Mouse (Mus musculus) limb, embryonic 11.5 days (tissue): ENCODE measurements around the gene Phactr1. TPM values are rescaled to one million over a fixed set of nuclear protein-coding genes. Genes with fewer than 3 reads are reported as not detected.

Experiments
- ATAC-seq: fragments of 200-750 bp; cut with Nextera tagmentation; 2 replicates; pipeline ENCODE4 v1.8.0; 2017; ENCODE audit warnings: low read depth; ENCODE audit not compliant: insufficient number of reproducible peaks, low FRiP score, low TSS enrichment
- DNase-seq: peaks from one replicate; pipeline ENCODE4 v3.0.0-alpha.2; 2015; ENCODE audit warnings: low spot score
- H3K27ac ChIP-seq: fragments of 300-500 bp; sonication (generic); replicated peaks from 2 replicates; pipeline ENCODE4 v1.5.1; 2014; ENCODE audit warnings: low read depth, mild to moderate bottlenecking, low read length
- H3K27me3 ChIP-seq: fragments of 300-500 bp; sonication (generic); 2 replicates; pipeline ENCODE4 v1.6.1; 2014; ENCODE audit warnings: mild to moderate bottlenecking, low read length, mixed read lengths; ENCODE audit not compliant: control insufficient read depth, insufficient read depth
- H3K36me3 ChIP-seq: fragments of 300-500 bp; sonication (generic); 2 replicates; pipeline ENCODE4 v1.6.1; 2014; ENCODE audit warnings: mild to moderate bottlenecking, low read length, moderate library complexity, mixed read lengths; ENCODE audit not compliant: control insufficient read depth, insufficient read depth
- H3K4me1 ChIP-seq: fragments of 300-500 bp; sonication (generic); 2 replicates; pipeline ENCODE4 v1.6.1; 2014; ENCODE audit warnings: low read length, mixed read lengths; ENCODE audit not compliant: control insufficient read depth, insufficient read depth
- H3K4me2 ChIP-seq: fragments of 300-500 bp; sonication (generic); 2 replicates; pipeline ENCODE4 v1.6.1; 2014; ENCODE audit warnings: low read depth, mild to moderate bottlenecking, moderate library complexity; ENCODE audit not compliant: severe bottlenecking
- H3K4me3 ChIP-seq: fragments of 300-500 bp; sonication (generic); 2 replicates; pipeline ENCODE4 v1.5.1; 2014; ENCODE audit warnings: low read depth, low read length
- H3K9ac ChIP-seq: fragments of 300-500 bp; sonication (generic); 2 replicates; pipeline ENCODE4 v1.6.1; 2014; ENCODE audit warnings: mild to moderate bottlenecking, low read length
- H3K9me3 ChIP-seq: fragments of 300-500 bp; sonication (generic); 2 replicates; pipeline ENCODE4 v1.6.1; 2016; ENCODE audit warnings: low read length; ENCODE audit not compliant: control insufficient read depth
- WGBS: fragments of 180-500 bp; shearing (Covaris S2); extraction: QIAGEN DNeasy Blood & Tissue Kit; methylation state at CpG from one replicate; pipeline ENCODE4 v1.1.7; 2014; 5-methylcytosine and 5-hydroxymethylcytosine counted together
- polyA plus RNA-seq: library from polyadenylated mRNA; unstranded; fragments of >200 nt; fragmentation: Nextera tagmentation; extraction: Ambion mirVana; gene quantifications from 2 replicates; pipeline ENCODE4 v1.2.1, GENCODE M21; 2014

Gene Phactr1
- polyA plus RNA-seq, 1 experiment from 2014 or later = 5.4 TPM

DNA sequence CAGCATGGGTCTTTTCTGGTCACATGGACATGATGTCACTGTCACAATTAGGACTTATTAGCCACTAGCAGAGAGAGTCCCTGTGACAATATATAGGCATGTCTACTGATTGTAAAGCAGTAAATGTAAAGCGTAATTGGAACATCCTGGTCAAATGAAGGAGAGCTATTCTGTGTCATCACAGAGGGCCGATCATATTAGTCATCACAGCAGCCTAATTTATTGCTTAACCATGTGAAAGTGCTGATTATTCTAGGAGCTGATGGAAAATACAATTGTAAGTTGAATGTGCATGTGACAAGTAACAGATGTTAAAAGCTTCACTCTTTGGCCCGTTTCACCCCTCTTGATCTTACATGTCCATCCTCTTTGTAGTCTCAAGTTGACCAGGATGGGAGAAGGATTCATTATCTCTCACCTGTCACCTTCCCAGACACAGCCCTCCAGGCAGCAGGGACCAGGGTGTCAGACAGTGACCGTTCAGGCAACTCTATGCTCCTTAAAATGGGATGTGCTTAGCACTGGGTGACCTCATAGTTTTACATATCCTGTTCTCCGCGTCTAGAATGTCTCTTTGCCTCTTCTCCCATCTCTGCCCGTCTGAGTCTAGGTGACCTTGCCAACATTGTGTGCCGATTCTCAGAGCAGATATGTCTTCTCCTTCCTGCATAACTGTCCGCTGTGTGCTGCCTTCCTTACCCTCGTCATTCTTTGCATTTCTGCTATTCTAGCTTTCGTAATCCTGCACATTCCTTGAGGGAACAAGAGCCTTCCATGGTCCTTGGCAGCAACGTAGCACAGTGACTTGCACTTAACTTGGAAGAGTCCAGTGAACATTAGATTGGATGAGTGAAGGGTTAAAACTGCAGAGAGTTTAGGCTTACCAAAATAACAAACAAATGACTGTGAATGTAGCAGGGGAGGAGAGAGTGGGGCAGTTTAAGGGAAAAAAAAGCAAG, 209.4 kb downstream of the Phactr1 start:
- 80% methylated on average over 12 of the region's 12 CpGs for WGBS
- ATAC-seq = no peak
- no peak overlapping the region for H3K4me3 ChIP-seq
- H3K9ac ChIP-seq = no peak overlapping the region
- H3K4me2 ChIP-seq = no peak overlapping the region
- no peaks in the 10 kb centered on the region for H3K36me3 ChIP-seq
- no peaks in the 10 kb centered on the region for H3K27me3 ChIP-seq
- DNase-seq = no peak
- no peak overlapping the region for H3K27ac ChIP-seq
- no peaks in the 10 kb centered on the region for H3K4me1 ChIP-seq
- no peaks in the 10 kb centered on the region for H3K9me3 ChIP-seq

DNA sequence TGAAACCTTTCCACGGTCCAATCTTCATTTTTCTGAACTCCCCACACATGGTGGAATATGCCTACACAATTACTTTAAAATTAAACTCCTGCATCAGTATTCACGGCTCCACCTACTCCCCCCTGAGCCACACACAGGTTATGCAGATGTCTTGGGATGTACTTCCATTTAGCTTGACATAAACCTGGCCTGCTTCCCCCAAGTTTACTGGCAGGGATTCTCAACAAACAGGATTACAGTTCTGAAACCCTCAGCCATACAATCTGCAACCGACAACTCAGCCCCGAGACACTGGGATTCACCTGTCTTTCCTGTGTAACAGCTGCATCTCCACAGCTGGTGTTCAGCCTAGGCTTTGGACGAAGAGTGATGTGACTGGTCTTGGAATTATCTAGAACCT, 210.2 kb downstream of the Phactr1 start:
- ATAC-seq = no peak
- H3K9me3 ChIP-seq = no peaks in the 10 kb centered on the region
- no peaks in the 10 kb centered on the region for H3K4me1 ChIP-seq
- H3K36me3 ChIP-seq = no peaks in the 10 kb centered on the region
- no peak overlapping the region for H3K4me2 ChIP-seq
- WGBS = 78% methylated on average over 5 of the region's 5 CpGs
- no peak overlapping the region for H3K4me3 ChIP-seq
- DNase-seq = no peak
- no peaks in the 10 kb centered on the region for H3K27me3 ChIP-seq
- no peak overlapping the region for H3K9ac ChIP-seq
- H3K27ac ChIP-seq = no peak overlapping the region

DNA sequence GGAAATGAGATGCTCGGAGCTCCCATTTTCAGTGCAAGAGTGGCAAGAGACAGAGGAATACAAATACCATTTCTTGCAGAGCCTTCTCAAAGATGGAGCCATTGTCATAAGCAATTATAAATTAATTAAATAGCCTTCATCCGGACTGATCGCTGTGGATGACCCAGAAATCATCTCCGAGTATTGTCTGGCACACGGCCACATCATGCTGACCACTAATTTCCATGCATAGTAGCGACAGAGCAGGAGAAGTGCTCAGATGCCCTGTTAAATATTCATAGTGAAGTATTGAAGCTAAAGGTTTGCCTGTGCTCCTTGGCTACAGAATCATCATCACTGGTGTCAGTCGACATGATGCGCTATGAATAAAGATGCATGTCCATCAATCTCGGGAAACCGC, 213.6 kb downstream of the Phactr1 start:
- Histone ChIP-seq H3K4me3 (no peak overlapping the region), H3K9ac (no peak overlapping the region), H3K27ac (no peak overlapping the region), H3K4me2 (no peak overlapping the region), H3K36me3 (no peaks in the 10 kb centered on the region), H3K27me3 (no peaks in the 10 kb centered on the region), H3K9me3 (no peaks in the 10 kb centered on the region), H3K4me1 (no peaks in the 10 kb centered on the region)
- DNase-seq = no peak
- 95% methylated on average over 10 of the region's 10 CpGs for WGBS
- ATAC-seq = no peak

DNA sequence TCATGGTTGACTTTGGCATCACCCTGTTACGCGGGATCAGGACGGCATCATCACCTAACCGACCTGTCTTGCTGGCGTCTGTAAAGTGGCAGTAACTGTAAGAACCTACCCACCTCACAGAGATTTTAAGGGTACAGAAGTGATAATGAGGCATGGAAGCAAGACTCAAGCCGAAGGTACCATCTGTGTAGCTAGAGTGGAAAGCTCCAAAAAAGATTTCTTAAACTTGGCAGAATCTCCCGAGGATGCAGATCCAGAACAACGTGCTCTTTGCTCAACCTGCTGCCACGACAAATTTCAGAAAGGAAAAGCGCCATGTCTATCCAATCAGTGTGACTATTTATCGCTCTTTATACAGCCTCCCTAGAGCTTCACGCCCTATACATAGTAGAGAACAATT, 214.2 kb downstream of the Phactr1 start:
- no peak for ATAC-seq
- 96% methylated on average over 12 of the region's 12 CpGs for WGBS

DNA sequence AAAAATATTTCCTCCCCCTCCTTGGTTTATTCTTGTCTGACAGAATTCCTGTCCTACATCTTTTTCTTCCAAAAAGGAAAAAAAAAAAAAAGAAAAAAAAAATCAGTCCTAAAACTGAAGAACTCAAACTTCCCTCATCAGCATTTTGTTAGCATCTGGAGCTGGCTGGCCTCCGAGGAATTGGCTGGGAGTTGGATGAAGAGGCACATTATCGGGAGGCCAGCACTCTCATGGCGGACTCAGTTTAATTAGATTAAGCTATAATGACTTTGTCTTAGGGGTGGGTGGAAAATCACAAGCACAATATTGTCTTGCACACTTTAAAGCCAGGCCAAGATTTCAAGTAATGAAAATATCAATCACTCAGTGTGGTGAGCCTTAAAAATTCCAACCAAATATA, 215.6 kb downstream of the Phactr1 start:
- 70% methylated on average over 3 of the region's 3 CpGs for WGBS
- no peak overlapping the region for H3K9ac ChIP-seq
- DNase-seq = no peak
- no peaks in the 10 kb centered on the region for H3K27me3 ChIP-seq
- no peak overlapping the region for H3K27ac ChIP-seq
- H3K9me3 ChIP-seq = no peaks in the 10 kb centered on the region
- no peak overlapping the region for H3K4me3 ChIP-seq
- H3K36me3 ChIP-seq = no peaks in the 10 kb centered on the region
- no peaks in the 10 kb centered on the region for H3K4me1 ChIP-seq
- no peak overlapping the region for H3K4me2 ChIP-seq
- no peak for ATAC-seq

More for the DNA sequence above, 214.2 kb downstream of the Phactr1 start:
- Histone ChIP-seq H3K9ac (no peak overlapping the region), H3K4me1 (no peaks in the 10 kb centered on the region), H3K4me2 (no peak overlapping the region), H3K4me3 (no peak overlapping the region), H3K9me3 (no peaks in the 10 kb centered on the region), H3K36me3 (no peaks in the 10 kb centered on the region), H3K27ac (no peak overlapping the region), H3K27me3 (no peaks in the 10 kb centered on the region)
- no peak for DNase-seq

DNA sequence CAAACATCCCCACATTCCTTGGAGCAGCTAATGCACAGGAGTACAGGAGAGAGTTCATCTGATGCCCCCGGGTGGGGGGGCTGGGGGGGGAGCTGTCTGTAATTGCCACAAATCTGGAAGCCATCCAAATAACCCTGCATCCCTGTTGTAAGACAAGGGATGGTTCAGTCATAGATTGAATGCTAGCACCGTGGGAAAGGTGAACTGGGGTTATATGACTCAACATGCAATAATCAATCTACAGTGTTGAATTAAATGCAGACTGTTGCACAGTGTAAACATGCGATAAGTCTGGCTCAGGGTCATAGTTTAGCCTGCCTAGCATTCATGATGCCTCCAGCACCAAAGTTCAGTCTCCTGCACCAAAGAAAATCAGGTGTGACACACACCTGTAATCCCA, 219.2 kb downstream of the Phactr1 start:
- H3K36me3 ChIP-seq = no peaks in the 10 kb centered on the region
- no peaks in the 10 kb centered on the region for H3K27me3 ChIP-seq
- DNase-seq (no peak), ATAC-seq (no peak)
- H3K4me3 ChIP-seq = no peak overlapping the region
- 83% methylated on average over 3 of the region's 3 CpGs for WGBS
- no peak overlapping the region for H3K9ac ChIP-seq
- no peak overlapping the region for H3K27ac ChIP-seq
- no peaks in the 10 kb centered on the region for H3K9me3 ChIP-seq
- H3K4me2 ChIP-seq = no peak overlapping the region
- no peaks in the 10 kb centered on the region for H3K4me1 ChIP-seq

DNA sequence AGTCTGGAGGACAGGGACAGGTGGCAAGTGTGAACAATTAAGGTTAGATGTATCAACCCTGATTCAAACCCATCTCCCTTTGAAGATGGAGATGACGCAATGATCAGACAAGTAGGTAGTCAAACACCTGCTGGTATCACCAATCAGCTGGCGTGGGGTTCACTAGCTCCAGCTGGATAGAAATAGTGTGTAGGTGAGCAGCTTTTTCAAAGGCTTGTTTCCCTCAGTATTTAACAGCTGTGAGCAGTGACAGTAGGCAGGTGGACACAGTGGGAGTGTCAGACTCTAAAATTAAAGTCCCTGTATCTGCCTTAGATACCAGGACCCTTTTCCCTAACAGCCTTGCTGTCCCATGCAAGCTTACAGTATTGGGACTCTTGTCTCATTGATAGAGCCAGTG, 221.4 kb downstream of the Phactr1 start:
- H3K4me2 ChIP-seq = no peak overlapping the region
- no peaks in the 10 kb centered on the region for H3K36me3 ChIP-seq
- H3K4me3 ChIP-seq = no peak overlapping the region
- no peak overlapping the region for H3K9ac ChIP-seq
- no peaks in the 10 kb centered on the region for H3K9me3 ChIP-seq
- no peaks in the 10 kb centered on the region for H3K27me3 ChIP-seq
- no peak for ATAC-seq
- H3K4me1 ChIP-seq = no peaks in the 10 kb centered on the region
- WGBS = 88% methylated on average over 2 of the region's 2 CpGs
- no peak for DNase-seq
- no peak overlapping the region for H3K27ac ChIP-seq

DNA sequence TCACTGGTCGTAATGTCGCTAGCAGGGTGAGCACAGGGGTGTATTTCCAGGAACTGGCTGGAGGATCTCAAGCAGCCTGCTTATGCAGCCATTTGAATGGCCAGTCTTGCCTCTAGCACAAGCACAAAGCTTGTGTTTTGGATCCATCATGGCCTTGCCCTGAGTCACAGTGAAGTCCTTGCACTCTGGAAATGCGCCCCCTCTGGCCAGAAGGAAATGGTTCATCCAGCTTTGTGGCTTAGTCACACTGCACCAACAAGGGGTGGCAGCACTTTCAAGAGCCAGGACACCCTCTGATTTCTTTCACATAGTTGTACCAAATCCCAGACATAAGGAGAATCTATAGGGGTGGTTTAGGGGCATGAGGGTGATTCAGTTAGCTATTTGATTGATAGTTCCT, 222.4 kb downstream of the Phactr1 start:
- Histone ChIP-seq H3K4me3 (no peak overlapping the region), H3K27me3 (no peaks in the 10 kb centered on the region)

More for the DNA sequence above, 222.4 kb downstream of the Phactr1 start:
- no peak overlapping the region for H3K4me2 ChIP-seq
- no peak for DNase-seq
- no peak overlapping the region for H3K27ac ChIP-seq
- 85% methylated on average over 3 of the region's 3 CpGs for WGBS
- no peak for ATAC-seq
- H3K4me1 ChIP-seq = no peaks in the 10 kb centered on the region
- H3K9me3 ChIP-seq = no peaks in the 10 kb centered on the region
- H3K36me3 ChIP-seq = no peaks in the 10 kb centered on the region
- no peak overlapping the region for H3K9ac ChIP-seq
